Mouse (Mus musculus): Measurements from ENCODE around the gene Specc1. TPM values are rescaled to one million over a fixed set of nuclear protein-coding genes. Genes with fewer than 3 reads are reported as not detected.

The Specc1 gene
- polyA plus RNA-seq, 1 experiment from 2014 or later, result 16.2 TPM

GRCm38 (mm10) chr11:62035220-62035619, 78.7 kb downstream of the Specc1 start:
- WGBS, result 95% methylated on average over 1 of the region's 1 CpGs
- no peak for ATAC-seq
- H3K27ac ChIP-seq, result no peak overlapping the region

DNA sequence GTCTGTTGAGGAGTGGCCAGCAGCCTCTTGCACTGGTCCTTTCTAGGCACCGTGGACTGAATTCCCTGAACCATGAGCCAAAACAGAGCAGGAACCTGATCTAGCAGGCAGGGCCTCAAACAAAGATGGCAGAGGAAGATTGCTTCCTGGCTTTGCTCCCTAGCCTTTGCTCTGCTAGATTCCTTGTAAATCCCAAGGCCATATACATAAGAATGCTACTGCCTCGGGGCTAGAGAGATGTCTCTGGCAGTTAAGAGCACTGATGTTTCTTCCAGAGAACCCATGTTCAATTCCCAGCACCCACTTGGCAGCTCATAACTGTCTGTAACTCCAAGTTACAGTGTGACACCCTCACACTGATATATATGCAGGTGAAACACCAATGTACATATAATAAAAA, 83.6 kb downstream of the Specc1 start:
- no peak overlapping the region for H3K4me2 ChIP-seq

More at GRCm38 (mm10) chr11:62035220-62035619, 78.7 kb downstream of the Specc1 start:
- no peak overlapping the region for H3K4me2 ChIP-seq
- H3K9ac ChIP-seq, result no peak overlapping the region
- no peaks in the 10 kb centered on the region for H3K27me3 ChIP-seq
- no peaks in the 10 kb centered on the region for H3K36me3 ChIP-seq (ENCODE audit: poor library complexity, severe bottlenecking)
- no peak overlapping the region for H3K4me3 ChIP-seq
- H3K4me1 ChIP-seq, result no peaks in the 10 kb centered on the region
- no peaks in the 10 kb centered on the region for H3K9me3 ChIP-seq (replicated peaks)

GRCm38 (mm10) chr11:62044627-62045026, 88.1 kb downstream of the Specc1 start:
- no peaks in the 10 kb centered on the region for H3K36me3 ChIP-seq (ENCODE audit: poor library complexity, severe bottlenecking)
- H3K9me3 ChIP-seq (replicated peaks), result no peaks in the 10 kb centered on the region
- WGBS, result 38% methylated on average over 3 of the region's 3 CpGs
- H3K27me3 ChIP-seq, result no peaks in the 10 kb centered on the region
- ATAC-seq, result no peak
- H3K27ac ChIP-seq, result no peak overlapping the region
- H3K4me2 ChIP-seq, result no peak overlapping the region
- H3K4me1 ChIP-seq, result no peaks in the 10 kb centered on the region
- H3K9ac ChIP-seq, result no peak overlapping the region
- H3K4me3 ChIP-seq, result no peak overlapping the region

More for the DNA sequence above, 83.6 kb downstream of the Specc1 start:
- Histone ChIP-seq H3K9me3 (replicated peaks) (no peaks in the 10 kb centered on the region), H3K27me3 (no peaks in the 10 kb centered on the region), H3K36me3 (ENCODE audit: poor library complexity, severe bottlenecking) (no peaks in the 10 kb centered on the region), H3K4me3 (no peak overlapping the region), H3K27ac (no peak overlapping the region), H3K9ac (no peak overlapping the region), H3K4me1 (no peaks in the 10 kb centered on the region)
- no peak for ATAC-seq
- 66% methylated on average over 2 of the region's 2 CpGs for WGBS

DNA sequence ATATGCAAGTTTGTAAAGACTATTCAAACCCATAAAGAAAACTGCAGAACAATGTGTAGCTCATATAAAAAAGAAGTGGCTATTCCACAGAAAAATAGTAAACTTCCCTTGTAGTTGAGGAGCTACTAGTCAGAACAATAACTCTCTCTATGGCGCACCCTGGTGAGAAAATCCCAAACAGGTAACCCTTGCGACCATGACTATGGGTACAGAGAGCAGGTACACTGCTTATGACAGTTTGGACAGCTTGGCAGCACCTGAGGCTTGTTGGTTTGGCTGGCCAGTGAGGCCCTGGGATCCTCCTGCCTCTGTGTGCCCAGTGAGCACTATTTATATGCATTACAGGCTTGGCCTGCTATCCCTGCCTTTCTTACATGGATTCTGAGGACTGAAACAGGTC, 89.4 kb downstream of the Specc1 start:
- Histone ChIP-seq H3K27ac (no peak overlapping the region), H3K27me3 (no peaks in the 10 kb centered on the region), H3K4me3 (no peak overlapping the region), H3K4me1 (no peaks in the 10 kb centered on the region), H3K36me3 (ENCODE audit: poor library complexity, severe bottlenecking) (no peaks in the 10 kb centered on the region), H3K4me2 (no peak overlapping the region), H3K9ac (no peak overlapping the region), H3K9me3 (replicated peaks) (no peaks in the 10 kb centered on the region)
- ATAC-seq, result no peak
- 62% methylated on average over 2 of the region's 2 CpGs for WGBS

GRCm38 (mm10) chr11:62047817-62048640, 91.5 kb downstream of the Specc1 start:
- Histone ChIP-seq H3K36me3 (ENCODE audit: poor library complexity, severe bottlenecking) (no peaks in the 10 kb centered on the region), H3K4me2 (no peak overlapping the region), H3K27me3 (peaks cover 3% of the 10 kb centered on the region; the same call in 1 of the 2 replicates), H3K27ac (no peak overlapping the region), H3K9ac (no peak overlapping the region), H3K9me3 (replicated peaks) (no peaks in the 10 kb centered on the region), H3K4me1 (no peaks in the 10 kb centered on the region), H3K4me3 (no peak overlapping the region)
- ATAC-seq, result no peak
- 40% methylated on average over 9 of the region's 9 CpGs for WGBS

- Histone ChIP-seq H3K4me1 (peaks cover 7% of the 10 kb centered on the region), H3K27me3 (peaks cover 3% of the 10 kb centered on the region; the same call in 1 of the 2 replicates), H3K4me3 (no peak overlapping the region), H3K36me3 (ENCODE audit: poor library complexity, severe bottlenecking) (no peaks in the 10 kb centered on the region), H3K9ac (no peak overlapping the region), H3K4me2 (no peak overlapping the region), H3K9me3 (replicated peaks) (no peaks in the 10 kb centered on the region), H3K27ac (no peak overlapping the region)
- ATAC-seq, result no peak
These were observed 92.6 kb downstream of the Specc1 start for GRCm38 (mm10) chr11:62049170-62049569.

DNA sequence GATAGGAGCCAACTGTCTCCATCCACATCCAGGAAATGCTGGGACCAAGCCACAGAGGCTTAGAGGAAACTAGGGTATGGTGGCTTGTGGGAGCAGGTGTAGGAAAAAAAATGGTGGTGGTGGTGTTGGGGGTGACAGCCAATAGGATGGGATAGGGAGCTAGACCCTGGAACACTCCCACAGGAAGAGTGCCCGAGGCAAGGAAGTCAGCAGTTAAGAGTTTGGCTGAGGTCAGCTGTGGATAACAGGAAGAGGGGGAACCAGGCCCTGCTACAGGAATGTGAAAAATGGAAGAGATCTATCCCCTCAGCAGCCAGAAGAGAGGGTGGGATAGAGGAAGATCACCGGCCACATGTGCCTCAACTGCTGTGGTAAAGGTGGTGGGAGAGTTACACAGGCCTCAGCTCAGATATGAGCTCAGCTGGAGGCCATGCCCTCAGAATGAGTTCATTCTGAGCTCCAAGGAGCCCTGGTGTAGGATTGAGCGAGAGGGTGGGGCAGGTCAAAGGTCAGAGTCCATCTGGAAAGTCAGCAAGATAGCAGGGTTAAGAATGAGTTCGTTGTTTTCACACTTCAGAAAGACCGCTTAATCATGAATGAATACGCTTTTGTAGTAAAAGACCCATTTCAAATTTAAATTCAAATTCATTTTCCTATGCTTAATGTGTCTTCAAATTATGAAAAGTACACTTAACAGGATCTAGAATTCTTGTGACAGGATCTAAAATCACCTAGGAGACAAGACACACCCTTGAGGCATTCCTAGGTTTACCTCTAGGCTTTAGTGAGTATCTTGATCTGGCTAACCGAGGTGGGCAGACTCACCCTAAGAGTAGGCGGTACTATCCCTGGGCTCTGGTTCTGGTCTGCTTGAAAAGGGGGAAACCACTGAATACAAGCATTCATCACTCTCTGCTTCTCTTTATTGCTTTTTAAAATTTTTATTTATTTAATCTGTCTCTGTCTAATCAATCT, 94.1 kb downstream of the Specc1 start:
- Histone ChIP-seq H3K4me3 (no peak overlapping the region), H3K9me3 (replicated peaks) (no peaks in the 10 kb centered on the region), H3K9ac (no peak overlapping the region), H3K4me1 (peaks cover 11% of the 10 kb centered on the region), H3K4me2 (no peak overlapping the region), H3K27me3 (peaks cover 3% of the 10 kb centered on the region; the same call in 1 of the 2 replicates), H3K27ac (no peak overlapping the region), H3K36me3 (ENCODE audit: poor library complexity, severe bottlenecking) (no peaks in the 10 kb centered on the region)
- no peak for ATAC-seq
- WGBS, result 68% methylated on average over 8 of the region's 8 CpGs

GRCm38 (mm10) chr11:62051487-62051886, 94.9 kb downstream of the Specc1 start:
- H3K9me3 ChIP-seq (replicated peaks), result no peaks in the 10 kb centered on the region
- H3K27me3 ChIP-seq, result peaks cover 3% of the 10 kb centered on the region; the same call in 1 of the 2 replicates
- 90% methylated on average over 4 of the region's 4 CpGs for WGBS
- no peaks in the 10 kb centered on the region for H3K36me3 ChIP-seq (ENCODE audit: poor library complexity, severe bottlenecking)
- H3K4me3 ChIP-seq, result no peak overlapping the region
- no peak overlapping the region for H3K9ac ChIP-seq
- no peak for ATAC-seq
- no peak overlapping the region for H3K4me2 ChIP-seq
- H3K27ac ChIP-seq, result no peak overlapping the region
- H3K4me1 ChIP-seq, result peaks cover 11% of the 10 kb centered on the region

GRCm38 (mm10) chr11:62053928-62054327, 97.4 kb downstream of the Specc1 start:
- WGBS, result 7% methylated on average over 9 of the region's 9 CpGs
- ATAC-seq, result peak; percentile 73
- no peak overlapping the region for H3K27ac ChIP-seq

DNA sequence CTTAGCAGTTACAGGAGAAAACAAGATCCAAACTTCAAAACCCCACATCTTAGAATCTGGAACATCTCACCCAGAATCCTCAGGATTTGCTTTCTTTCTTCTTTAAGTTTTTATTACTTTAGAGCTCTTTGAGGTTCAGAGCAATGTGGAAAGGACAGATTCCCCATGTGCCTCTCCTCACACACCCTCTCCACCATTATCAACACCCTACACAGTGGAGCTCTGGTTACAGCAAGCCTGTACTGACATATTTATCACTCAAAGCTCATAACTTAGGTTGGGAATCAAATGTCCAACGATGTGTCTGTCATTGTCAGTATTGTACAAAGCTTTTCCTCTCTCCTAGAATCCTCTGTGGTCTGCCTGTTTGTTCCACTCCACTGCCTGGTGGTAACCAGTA, 108.0 kb downstream of the Specc1 start:
- Histone ChIP-seq H3K36me3 (ENCODE audit: poor library complexity, severe bottlenecking) (no peaks in the 10 kb centered on the region), H3K4me2 (no peak overlapping the region), H3K9me3 (replicated peaks) (no peaks in the 10 kb centered on the region), H3K4me3 (no peak overlapping the region), H3K27me3 (no peaks in the 10 kb centered on the region), H3K27ac (no peak overlapping the region), H3K4me1 (peaks cover 4% of the 10 kb centered on the region), H3K9ac (no peak overlapping the region)
- 63% methylated on average over 1 of the region's 1 CpGs for WGBS
- ATAC-seq, result no peak

More at GRCm38 (mm10) chr11:62053928-62054327, 97.4 kb downstream of the Specc1 start:
- H3K9me3 ChIP-seq (replicated peaks), result no peaks in the 10 kb centered on the region
- no peaks in the 10 kb centered on the region for H3K36me3 ChIP-seq (ENCODE audit: poor library complexity, severe bottlenecking)
- peaks cover 11% of the 10 kb centered on the region for H3K4me1 ChIP-seq
- no peak overlapping the region for H3K9ac ChIP-seq
- peaks cover 3% of the 10 kb centered on the region; the same call in 1 of the 2 replicates for H3K27me3 ChIP-seq
- H3K4me3 ChIP-seq, result no peak overlapping the region
- H3K4me2 ChIP-seq, result no peak overlapping the region

DNA sequence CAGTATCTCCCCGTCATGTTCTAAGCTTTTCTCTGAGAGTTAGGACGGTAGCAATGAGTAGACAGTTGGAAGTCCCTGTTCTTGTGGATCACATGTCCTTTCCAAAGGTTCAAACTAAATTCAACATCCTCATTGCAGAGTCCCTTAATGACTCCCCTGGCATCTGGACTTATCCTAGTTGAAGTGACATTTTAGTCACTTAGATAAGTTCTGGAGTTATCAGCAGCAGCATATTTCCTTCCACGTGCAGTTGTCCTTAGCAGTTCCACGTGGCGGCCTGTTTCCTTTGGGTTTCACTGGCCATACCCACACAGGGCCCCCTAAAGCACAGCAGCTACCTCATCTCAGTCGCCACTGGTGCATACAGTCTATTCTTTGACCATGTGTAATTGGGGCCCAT, 109.1 kb downstream of the Specc1 start:
- H3K27me3 ChIP-seq, result no peaks in the 10 kb centered on the region
- no peak overlapping the region for H3K9ac ChIP-seq
- no peak for ATAC-seq
- H3K27ac ChIP-seq, result no peak overlapping the region
- WGBS, result 66% methylated on average over 6 of the region's 6 CpGs
- H3K9me3 ChIP-seq (replicated peaks), result no peaks in the 10 kb centered on the region
- H3K36me3 ChIP-seq (ENCODE audit: poor library complexity, severe bottlenecking), result no peaks in the 10 kb centered on the region
- peaks cover 9% of the 10 kb centered on the region for H3K4me1 ChIP-seq
- H3K4me2 ChIP-seq, result no peak overlapping the region
- no peak overlapping the region for H3K4me3 ChIP-seq

DNA sequence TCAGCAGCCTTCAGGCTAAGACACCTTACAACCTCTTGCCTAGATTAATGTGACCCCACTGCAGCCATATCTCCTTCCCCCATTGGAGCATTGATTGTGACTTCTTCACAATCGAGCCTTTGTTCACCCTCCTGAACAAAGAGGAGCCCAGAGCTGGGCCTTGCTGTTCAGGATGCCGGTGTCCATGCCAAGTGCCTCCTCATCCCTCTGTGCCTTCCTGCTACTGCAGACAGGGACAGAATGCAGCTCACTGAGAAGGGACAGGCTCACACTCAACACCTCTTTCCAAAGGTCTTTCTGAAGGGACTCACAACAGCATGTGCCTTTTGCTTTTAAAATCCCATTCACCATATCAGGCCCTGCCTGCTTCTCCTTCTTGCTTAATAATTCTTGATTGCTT, 113.0 kb downstream of the Specc1 start:
- 32% methylated on average over 2 of the region's 2 CpGs for WGBS
- no peak overlapping the region for H3K4me2 ChIP-seq
- H3K4me1 ChIP-seq, result peaks cover 9% of the 10 kb centered on the region
- H3K27ac ChIP-seq, result no peak overlapping the region
- H3K36me3 ChIP-seq (ENCODE audit: poor library complexity, severe bottlenecking), result no peaks in the 10 kb centered on the region
- no peaks in the 10 kb centered on the region for H3K27me3 ChIP-seq
- no peak overlapping the region for H3K4me3 ChIP-seq
- H3K9me3 ChIP-seq (replicated peaks), result no peaks in the 10 kb centered on the region
- no peak overlapping the region for H3K9ac ChIP-seq
- no peak for ATAC-seq

All from forebrain, embryonic 13.5 days (tissue).